Mouse (Mus musculus) intestine, embryonic 15.5 days (tissue): Measurements from ENCODE around the gene Mrps2. TPM values are rescaled to one million over a fixed set of nuclear protein-coding genes. Genes with fewer than 3 reads are reported as not detected.
A peak's percentile ranks its signal among the peaks of the same experiment; 100 is the strongest.
"Not testable (repeated sequence)": the region's sequence is repeated elsewhere in the genome, so short reads cannot be mapped to it uniquely, and the experiment has no call there.

Experiments
- ATAC-seq: fragments of 200-750 bp; cut with Nextera tagmentation; 2 replicates; pipeline ENCODE4 v1.8.0; 2017; ENCODE audit warnings: moderate TSS enrichment, moderate library complexity
- H3K27ac ChIP-seq: fragments of 300-500 bp; sonication (generic); 2 replicates; pipeline ENCODE4 v1.5.1; 2015; ENCODE audit warnings: mild to moderate bottlenecking, inconsistent platforms
- H3K27me3 ChIP-seq: fragments of 300-500 bp; sonication (generic); replicated peaks from 2 replicates; pipeline ENCODE4 v1.6.1; 2015; ENCODE audit warnings: inconsistent platforms
- H3K36me3 ChIP-seq: fragments of 300-500 bp; sonication (generic); 2 replicates; pipeline ENCODE4 v1.6.1; 2015; ENCODE audit warnings: inconsistent platforms
- H3K4me1 ChIP-seq: fragments of 300-500 bp; sonication (generic); replicated peaks from 2 replicates; pipeline ENCODE4 v1.6.1; 2015; ENCODE audit warnings: inconsistent platforms
- H3K4me2 ChIP-seq: fragments of 300-500 bp; sonication (generic); replicated peaks from 2 replicates; pipeline ENCODE4 v1.6.1; 2015; ENCODE audit warnings: mild to moderate bottlenecking, inconsistent platforms
- H3K4me3 ChIP-seq: fragments of 300-500 bp; sonication (generic); replicated peaks from 2 replicates; pipeline ENCODE4 v1.5.1; 2015; ENCODE audit warnings: inconsistent platforms
- H3K9ac ChIP-seq: fragments of 300-500 bp; sonication (generic); 2 replicates; pipeline ENCODE4 v1.6.1; 2015; ENCODE audit warnings: inconsistent platforms
- H3K9me3 ChIP-seq: fragments of 300-500 bp; sonication (generic); 2 replicates; pipeline ENCODE4 v1.6.1; 2016; ENCODE audit warnings: inconsistent platforms
- WGBS: fragments of 180-500 bp; shearing (Covaris S2); methylation state at CpG from one replicate; pipeline ENCODE4 v1.1.7; 2015; 5-methylcytosine and 5-hydroxymethylcytosine counted together
- polyA plus RNA-seq: library from polyadenylated mRNA; unstranded; fragments of >200 nt; fragmentation: Nextera tagmentation; extraction: Ambion mirVana; gene quantifications from 2 replicates; pipeline ENCODE4 v1.2.1, GENCODE M21; 2015

The Mrps2 gene
- polyA plus RNA-seq, 1 experiment from 2014 or later, result 66.0 TPM

DNA sequence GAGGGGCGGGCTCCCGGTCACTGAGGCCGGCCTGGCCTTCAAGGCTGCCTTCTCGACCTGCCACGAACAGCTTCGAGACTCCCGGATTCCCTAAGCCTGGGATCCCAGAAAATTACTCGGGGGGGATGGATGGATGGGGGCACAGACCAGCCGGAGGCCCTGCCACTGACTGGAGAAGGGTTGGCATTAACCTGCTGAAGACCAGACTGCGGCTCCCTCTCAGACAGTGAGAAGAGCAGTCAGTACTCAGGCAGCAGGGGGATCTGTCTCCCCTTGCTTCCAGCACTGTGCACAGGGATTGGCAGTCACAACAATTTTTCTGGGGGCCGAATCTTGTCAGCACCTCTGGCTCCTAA is 20.6 kb upstream of the Mrps2 start:
- Histone ChIP-seq H3K9me3 (no peaks in the 10 kb centered on the region), H3K27ac (peak overlapping the region; percentile 63), H3K9ac (peak overlapping the region; percentile 72), H3K27me3 (no peaks in the 10 kb centered on the region), H3K4me2 (peak overlapping the region; percentile 98), H3K36me3 (no peaks in the 10 kb centered on the region), H3K4me1 (peaks cover 15% of the 10 kb centered on the region; the same call in 1 of the 2 replicates), H3K4me3 (peak overlapping the region; percentile 73)
- ATAC-seq, result peak; percentile 55
- WGBS, result 6% methylated on average over 11 of the region's 11 CpGs

DNA sequence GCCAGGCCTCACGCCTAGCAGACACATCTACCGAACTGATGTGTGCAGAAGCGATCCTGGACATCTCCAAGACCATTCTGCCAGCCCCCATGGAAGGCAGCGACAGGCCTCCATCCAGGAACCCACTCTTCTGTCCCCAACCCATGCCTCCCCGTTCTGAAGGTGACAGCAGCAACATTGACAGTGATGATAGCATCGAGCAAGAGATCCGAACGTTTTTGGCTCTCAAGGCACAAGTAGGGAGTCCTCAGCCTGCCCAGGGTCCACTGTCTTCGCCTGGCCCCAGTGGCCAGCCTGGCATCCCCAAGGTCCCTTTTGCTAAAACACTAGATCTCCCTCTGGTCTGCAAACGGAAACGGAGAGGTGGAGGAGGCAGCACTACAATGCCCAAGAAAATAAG is 16.2 kb upstream of the Mrps2 start:
- 91% methylated on average over 11 of the region's 11 CpGs for WGBS
- no peak overlapping the region for H3K4me3 ChIP-seq
- peaks cover 11% of the 10 kb centered on the region; the same call in 1 of the 2 replicates for H3K4me1 ChIP-seq
- H3K4me2 ChIP-seq, result no peak overlapping the region
- H3K27ac ChIP-seq, result no peak overlapping the region
- H3K9me3 ChIP-seq, result no peaks in the 10 kb centered on the region
- no peaks in the 10 kb centered on the region for H3K36me3 ChIP-seq
- H3K27me3 ChIP-seq, result no peaks in the 10 kb centered on the region
- ATAC-seq, result no peak
- H3K9ac ChIP-seq, result no peak overlapping the region

DNA sequence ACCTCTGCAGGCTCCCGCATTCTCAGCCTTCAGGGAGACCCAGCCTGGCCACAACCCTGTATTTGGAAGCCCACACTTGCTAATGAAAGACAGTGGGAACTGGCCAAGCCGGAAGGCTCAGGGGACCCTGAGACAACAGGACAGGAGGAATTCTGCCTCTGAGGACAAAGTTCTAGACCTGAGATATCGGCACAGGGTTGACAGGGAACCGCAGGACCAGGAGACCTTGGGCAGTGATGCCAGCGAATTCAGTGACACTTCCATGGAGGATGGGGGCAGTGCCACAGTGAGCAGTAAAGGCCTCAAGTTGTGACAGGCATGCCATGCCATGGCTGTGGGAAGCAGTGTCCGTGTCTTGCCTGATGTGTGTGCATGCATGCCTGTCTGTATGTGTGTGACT is 14.3 kb upstream of the Mrps2 start:
- 90% methylated on average over 6 of the region's 6 CpGs for WGBS

DNA sequence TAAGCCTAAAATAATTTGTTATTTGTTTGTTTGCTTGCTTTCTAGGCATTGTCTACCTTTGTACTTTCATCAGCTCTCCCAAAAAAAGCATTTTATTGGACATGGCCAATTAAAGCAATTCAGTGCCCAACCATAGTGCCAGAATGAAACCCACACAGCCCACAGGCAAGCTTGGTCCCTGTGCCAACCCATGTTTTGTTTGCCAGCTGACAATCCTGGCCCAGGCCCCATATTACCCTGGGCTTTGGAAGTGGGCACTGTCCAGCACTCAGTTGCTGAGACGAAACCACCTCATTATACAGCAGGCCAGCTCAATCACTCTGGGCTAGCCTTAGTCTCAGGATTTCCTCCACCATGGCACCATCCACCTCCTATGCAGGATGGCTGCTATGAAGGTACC is 11.2 kb upstream of the Mrps2 start:
- Histone ChIP-seq H3K4me1 (no peaks in the 10 kb centered on the region), H3K4me2 (no peak overlapping the region), H3K27ac (no peak overlapping the region), H3K27me3 (no peaks in the 10 kb centered on the region), H3K36me3 (no peaks in the 10 kb centered on the region), H3K9ac (no peak overlapping the region), H3K9me3 (no peaks in the 10 kb centered on the region), H3K4me3 (no peak overlapping the region)
- no peak for ATAC-seq
- 68% methylated on average over 1 of the region's 1 CpGs for WGBS

More for the DNA sequence above, 14.3 kb upstream of the Mrps2 start:
- H3K27me3 ChIP-seq, result no peaks in the 10 kb centered on the region
- no peak overlapping the region for H3K27ac ChIP-seq
- ATAC-seq, result no peak
- H3K4me2 ChIP-seq, result no peak overlapping the region
- no peaks in the 10 kb centered on the region for H3K36me3 ChIP-seq
- H3K4me3 ChIP-seq, result no peak overlapping the region
- H3K9ac ChIP-seq, result no peak overlapping the region
- no peaks in the 10 kb centered on the region for H3K9me3 ChIP-seq
- H3K4me1 ChIP-seq, result no peaks in the 10 kb centered on the region

DNA sequence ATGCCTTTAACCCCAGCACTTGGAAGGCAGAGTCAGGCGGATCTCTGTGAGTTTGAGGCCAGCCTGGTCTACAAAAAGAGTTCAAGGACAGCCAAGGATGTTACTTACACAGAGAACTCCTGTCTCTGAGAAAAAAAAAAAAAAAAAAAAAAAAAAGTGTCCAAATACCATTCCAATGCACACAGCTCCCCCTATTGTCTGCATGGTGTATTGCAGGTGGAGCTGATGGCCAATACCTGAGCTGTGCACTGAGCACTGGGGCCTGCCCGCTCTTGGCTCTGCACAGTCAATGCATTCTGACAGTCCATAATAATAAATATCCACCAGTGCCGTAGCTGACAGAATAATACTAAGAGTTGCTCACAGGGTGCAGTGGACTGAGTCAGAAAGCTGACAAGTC is 3.9 kb upstream of the Mrps2 start:
- no peaks in the 10 kb centered on the region for H3K27me3 ChIP-seq
- no peak overlapping the region for H3K4me2 ChIP-seq
- no peak overlapping the region for H3K27ac ChIP-seq
- no peak overlapping the region for H3K4me3 ChIP-seq
- H3K36me3 ChIP-seq, result peaks cover 2% of the 10 kb centered on the region
- H3K9ac ChIP-seq, result no peak overlapping the region
- no peaks in the 10 kb centered on the region for H3K9me3 ChIP-seq
- peaks cover 14% of the 10 kb centered on the region for H3K4me1 ChIP-seq
- 54% methylated on average over 3 of the region's 3 CpGs for WGBS
- no peak for ATAC-seq

DNA sequence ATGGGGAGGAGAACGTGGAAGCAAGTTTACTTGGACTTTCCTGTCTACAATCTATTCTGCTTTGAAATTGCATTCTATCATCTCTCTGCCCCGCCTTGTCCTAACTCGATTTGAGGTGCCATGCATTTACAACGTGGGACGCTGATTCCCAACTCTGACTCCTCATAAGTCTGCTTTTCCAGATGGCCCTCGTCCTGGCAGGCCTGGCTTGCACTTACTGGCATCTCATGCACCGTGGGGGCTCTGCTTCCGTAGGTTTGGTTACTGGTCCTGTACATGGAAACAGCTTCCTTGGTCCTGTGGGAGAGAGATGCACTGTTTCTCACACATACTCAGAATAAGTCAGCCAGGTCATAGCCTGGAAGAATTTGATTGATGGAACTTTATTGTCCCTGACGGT is 2.9 kb upstream of the Mrps2 start:
- Histone ChIP-seq H3K4me3 (no peak overlapping the region), H3K27me3 (no peaks in the 10 kb centered on the region), H3K36me3 (peaks cover 12% of the 10 kb centered on the region), H3K9ac (no peak overlapping the region), H3K9me3 (no peaks in the 10 kb centered on the region), H3K4me1 (peaks cover 18% of the 10 kb centered on the region), H3K27ac (no peak overlapping the region), H3K4me2 (no peak overlapping the region)
- WGBS, result 81% methylated on average over 9 of the region's 9 CpGs
- no peak for ATAC-seq

DNA sequence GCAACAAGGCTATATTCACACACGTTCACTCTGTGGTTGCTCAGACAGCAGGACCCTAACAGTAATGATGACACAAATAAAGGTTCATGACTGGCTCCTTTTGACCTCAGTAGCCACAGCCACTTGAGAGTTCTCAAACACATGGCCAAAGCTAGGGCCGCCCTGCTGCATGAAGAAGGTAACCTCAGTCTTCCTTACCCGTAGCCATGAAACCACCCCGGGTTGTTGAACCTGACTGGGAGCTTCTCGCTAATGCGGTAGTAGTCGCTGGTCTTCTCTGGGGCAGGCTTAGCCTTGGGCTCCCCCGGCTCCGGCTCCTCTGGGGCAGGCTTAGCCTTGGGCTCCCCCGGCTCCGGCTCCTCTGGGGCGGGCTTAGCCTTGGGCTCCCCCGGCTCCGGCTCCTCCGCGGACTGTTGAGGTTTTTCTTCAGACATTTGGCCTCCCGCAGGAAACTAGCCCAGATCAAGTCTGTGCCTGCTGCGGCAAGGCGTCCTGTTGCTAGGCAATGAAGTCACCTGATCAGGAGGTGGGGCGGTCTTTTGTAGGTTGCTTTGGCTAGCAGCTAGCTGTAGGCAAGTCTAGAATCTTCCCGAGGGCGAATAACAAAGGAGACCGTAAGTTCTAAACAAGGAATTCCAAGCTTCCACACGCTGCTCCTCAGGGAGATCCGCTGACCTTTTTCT is 1.9 kb upstream of the Mrps2 start, which contains the start of gene 1700007K13Rik:
Gene 1700007K13Rik (minus strand): TSS at position 497 of the 683 bp plus-strand sequence.
- peaks cover 18% of the 10 kb centered on the region for H3K4me1 ChIP-seq
- WGBS, result 5% methylated on average over 25 of the region's 25 CpGs
- H3K9ac ChIP-seq, result peak within 1 kb of the TSS; percentile 26; the same call in 1 of the 2 replicates
- no peaks in the 10 kb centered on the region for H3K9me3 ChIP-seq
- ATAC-seq, result peak; percentile 70
- peak within 1 kb of the TSS; percentile 20 for H3K4me3 ChIP-seq
- H3K27me3 ChIP-seq, result no peaks in the 10 kb centered on the region
- H3K27ac ChIP-seq, result no peak within 1 kb of the TSS
- peaks cover 20% of the 10 kb centered on the region for H3K36me3 ChIP-seq
- peak within 1 kb of the TSS; percentile 70 for H3K4me2 ChIP-seq

DNA sequence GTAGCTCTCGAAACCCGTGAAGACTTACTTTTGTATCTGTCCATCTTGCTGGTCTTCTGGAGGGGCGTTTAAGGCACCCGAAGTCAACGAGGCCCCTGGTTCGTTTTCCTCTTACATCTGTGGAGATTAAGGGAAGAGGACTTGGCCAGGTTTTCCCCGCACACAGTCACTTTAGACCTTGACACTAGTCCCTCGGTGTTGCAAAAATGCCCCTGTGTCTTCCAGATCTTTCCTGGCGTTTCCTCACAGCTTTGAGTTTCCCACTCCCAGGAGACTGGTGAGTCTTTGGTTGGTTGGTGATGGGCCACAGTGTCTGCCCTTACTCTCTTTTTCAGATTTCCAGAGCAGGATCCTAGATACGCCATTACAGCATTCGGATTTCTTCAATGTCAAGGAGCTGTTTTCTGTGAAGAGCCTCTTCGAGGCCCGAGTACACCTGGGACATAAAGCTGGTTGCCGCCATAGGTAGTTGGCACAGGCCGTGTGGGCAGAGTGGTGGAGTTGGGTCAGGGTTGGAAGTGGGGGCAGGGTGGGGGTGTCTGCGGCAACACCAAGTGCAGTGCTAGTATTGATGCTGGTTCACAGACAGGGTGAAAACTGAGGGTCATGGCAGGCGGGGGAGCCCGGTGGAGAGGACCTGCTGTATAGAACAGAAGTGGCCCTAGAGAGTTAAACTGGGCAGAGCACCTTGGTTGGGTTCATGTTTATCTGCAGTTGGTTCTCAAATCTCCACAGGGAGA is 790 bp downstream of the Mrps2 start:
- peak overlapping the region; percentile 76 for H3K4me3 ChIP-seq
- no peaks in the 10 kb centered on the region for H3K27me3 ChIP-seq
- H3K9me3 ChIP-seq, result 0 out of 2 replicates have a peak, but pooled peaks cover 2% of the 10 kb centered on the region
- ATAC-seq, result no peak
- H3K27ac ChIP-seq, result no peak overlapping the region
- peaks cover 18% of the 10 kb centered on the region for H3K4me1 ChIP-seq
- peak overlapping the region; percentile 89 for H3K9ac ChIP-seq
- H3K36me3 ChIP-seq, result peaks cover 35% of the 10 kb centered on the region
- WGBS, result 54% methylated on average over 18 of the region's 18 CpGs
- peak overlapping the region; percentile 73 for H3K4me2 ChIP-seq

DNA sequence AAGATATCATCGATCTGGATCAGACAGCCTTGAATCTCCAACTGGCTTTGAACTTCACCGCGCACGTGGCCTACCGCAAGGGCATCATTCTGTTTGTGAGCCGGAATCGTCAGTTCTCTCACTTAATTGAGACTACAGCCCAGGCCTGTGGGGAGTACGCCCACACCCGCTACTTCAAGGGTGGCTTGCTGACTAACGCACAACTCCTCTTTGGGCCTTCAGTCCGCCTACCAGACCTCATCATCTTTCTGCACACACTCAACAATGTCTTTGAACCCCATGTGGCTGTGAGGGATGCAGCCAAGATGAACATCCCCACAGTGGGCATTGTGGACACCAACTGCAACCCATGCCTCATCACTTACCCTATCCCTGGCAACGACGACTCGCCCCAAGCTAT is 1.6 kb downstream of the Mrps2 start:
- H3K4me1 ChIP-seq, result peaks cover 18% of the 10 kb centered on the region
- no peak overlapping the region for H3K4me3 ChIP-seq
- no peak overlapping the region for H3K9ac ChIP-seq
- 96% methylated on average over 14 of the region's 14 CpGs for WGBS
- no peak overlapping the region for H3K27ac ChIP-seq
- H3K4me2 ChIP-seq, result no peak overlapping the region
- peaks cover 35% of the 10 kb centered on the region for H3K36me3 ChIP-seq
- no peak for ATAC-seq
- H3K9me3 ChIP-seq, result 0 out of 2 replicates have a peak, but pooled peaks cover 2% of the 10 kb centered on the region
- H3K27me3 ChIP-seq, result no peaks in the 10 kb centered on the region

DNA sequence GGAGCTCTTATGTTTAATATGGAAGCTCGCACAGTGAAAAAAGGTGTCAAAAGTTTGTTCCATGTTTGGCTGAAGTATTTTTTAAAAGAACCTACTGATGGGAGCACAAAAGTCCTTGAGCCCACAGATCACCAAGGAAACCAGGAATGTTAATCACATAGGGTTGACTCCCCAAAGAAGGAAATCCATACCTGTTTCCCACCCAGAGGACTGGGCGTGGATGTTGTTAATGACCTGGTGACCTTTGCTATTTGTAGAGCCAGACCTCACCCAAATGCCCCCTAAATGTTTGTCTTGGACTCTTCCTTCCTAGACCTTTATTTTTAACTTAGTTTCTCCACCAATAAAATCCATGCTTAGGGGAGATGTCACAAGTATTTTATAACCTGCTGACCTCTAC is 2.7 kb downstream of the Mrps2 start:
- no peak overlapping the region for H3K4me3 ChIP-seq
- no peak for ATAC-seq
- H3K27ac ChIP-seq, result no peak overlapping the region
- H3K36me3 ChIP-seq, result peaks cover 35% of the 10 kb centered on the region
- H3K9ac ChIP-seq, result no peak overlapping the region
- H3K9me3 ChIP-seq, result 0 out of 2 replicates have a peak, but pooled peaks cover 2% of the 10 kb centered on the region
- H3K4me2 ChIP-seq, result no peak overlapping the region
- H3K4me1 ChIP-seq, result peaks cover 18% of the 10 kb centered on the region
- WGBS, result 80% methylated on average over 2 of the region's 2 CpGs
- no peaks in the 10 kb centered on the region for H3K27me3 ChIP-seq

DNA sequence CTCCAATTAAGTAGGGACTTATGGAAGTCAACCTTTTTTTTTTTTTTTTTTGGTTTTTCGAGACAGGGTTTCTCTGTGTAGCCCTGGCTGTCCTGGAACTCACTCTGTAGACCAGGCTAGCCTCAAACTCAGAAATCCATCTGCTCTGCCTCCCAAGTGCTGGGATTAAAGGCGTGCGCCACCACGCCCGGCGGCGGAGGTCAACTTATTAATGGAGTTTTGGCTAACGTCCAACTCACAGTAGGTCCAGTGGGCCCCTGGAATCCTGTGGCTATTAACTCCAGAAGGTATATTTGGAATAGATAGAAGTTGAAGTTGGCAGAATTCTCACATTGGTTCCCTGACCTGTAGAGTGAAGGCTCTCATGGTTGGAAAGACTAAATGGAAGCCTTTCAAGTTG is 4.1 kb downstream of the Mrps2 start:
- 93% methylated on average over 8 of the region's 8 CpGs for WGBS
- not testable (repeated sequence) for H3K9me3 ChIP-seq, H3K9ac ChIP-seq, H3K4me3 ChIP-seq, H3K4me2 ChIP-seq, ATAC-seq, H3K4me1 ChIP-seq, H3K27me3 ChIP-seq, H3K27ac ChIP-seq
- H3K36me3 ChIP-seq, result peaks cover 35% of the 10 kb centered on the region

DNA sequence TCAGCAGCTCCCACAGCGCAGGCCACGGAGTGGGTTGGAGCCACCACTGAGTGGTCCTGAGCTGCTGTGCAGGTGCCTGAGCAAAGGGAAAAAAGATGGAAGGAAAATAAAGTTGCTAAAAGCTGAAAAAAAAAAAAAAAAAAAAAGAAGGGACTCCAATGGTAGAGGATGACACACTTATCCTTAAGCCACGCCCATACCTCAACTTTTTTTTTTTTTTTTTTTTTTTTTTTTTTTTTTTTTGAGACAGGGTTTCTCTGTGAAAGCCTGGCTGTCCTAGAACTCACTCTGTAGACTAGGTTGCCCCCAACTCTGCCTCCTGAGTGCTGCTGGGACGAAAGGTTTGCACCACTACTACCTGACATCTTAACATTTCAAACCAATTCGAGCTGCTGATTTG is 10.1 kb downstream of the Mrps2 start:
- not testable (repeated sequence) for H3K27ac ChIP-seq, H3K4me2 ChIP-seq, H3K9ac ChIP-seq, H3K4me1 ChIP-seq, H3K36me3 ChIP-seq, H3K9me3 ChIP-seq, H3K4me3 ChIP-seq, ATAC-seq, H3K27me3 ChIP-seq
- WGBS, result 94% methylated on average over 5 of the region's 5 CpGs
